Mouse (Mus musculus): Measurements from ENCODE around the gene Acbd5. TPM values are rescaled to one million over a fixed set of nuclear protein-coding genes. Genes with fewer than 3 reads are reported as not detected.

Gene Acbd5
- polyA plus RNA-seq, 1 experiment from 2014 or later: 33.1 TPM

- ATAC-seq (ENCODE audit: insufficient read depth, low FRiP score, low read depth): no peak
- peaks cover 3% of the 10 kb centered on the region; the same call in 1 of the 2 replicates for H3K36me3 ChIP-seq
- 91% methylated on average over 2 of the region's 2 CpGs for WGBS
These were observed 2.5 kb downstream of the Acbd5 start for GRCm38 (mm10) chr2:23070491-23070890.

DNA sequence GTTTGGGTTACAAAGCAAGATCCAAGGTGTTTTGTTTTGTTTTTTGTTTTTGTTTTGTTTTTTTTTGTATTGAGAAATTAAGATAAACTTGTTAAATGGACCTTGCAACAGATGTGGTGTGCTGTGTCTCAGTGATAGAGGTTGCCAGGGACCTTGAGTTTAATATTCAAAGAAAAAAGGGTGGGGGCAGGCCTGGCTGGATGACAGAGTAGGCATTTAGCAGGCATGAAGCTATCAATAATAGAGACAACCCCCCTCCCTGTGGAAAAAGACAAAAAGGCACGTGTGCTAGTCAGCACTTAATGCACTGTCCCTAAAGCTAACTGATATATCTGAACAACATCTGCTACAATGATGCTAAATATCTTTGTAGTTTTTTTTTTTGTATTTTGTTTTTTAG, 3.4 kb downstream of the Acbd5 start:
- Histone ChIP-seq H3K4me2 (no peak overlapping the region), H3K4me1 (no peaks in the 10 kb centered on the region), H3K4me3 (replicated peaks) (no peak overlapping the region), H3K9me3 (no peaks in the 10 kb centered on the region), H3K9ac (no peak overlapping the region), H3K27ac (no peak overlapping the region), H3K36me3 (peaks cover 3% of the 10 kb centered on the region; the same call in 1 of the 2 replicates), H3K27me3 (replicated peaks) (no peaks in the 10 kb centered on the region)
- ATAC-seq (ENCODE audit: insufficient read depth, low FRiP score, low read depth): no peak
- 65% methylated on average over 1 of the region's 1 CpGs for WGBS

More at GRCm38 (mm10) chr2:23070491-23070890, 2.5 kb downstream of the Acbd5 start:
- H3K9ac ChIP-seq: no peak overlapping the region
- H3K27me3 ChIP-seq (replicated peaks): no peaks in the 10 kb centered on the region
- H3K4me3 ChIP-seq (replicated peaks): no peak overlapping the region
- H3K4me1 ChIP-seq: no peaks in the 10 kb centered on the region
- no peak overlapping the region for H3K4me2 ChIP-seq
- H3K9me3 ChIP-seq: no peaks in the 10 kb centered on the region
- no peak overlapping the region for H3K27ac ChIP-seq

- Histone ChIP-seq H3K4me3 (replicated peaks) (no peak overlapping the region), H3K27ac (no peak overlapping the region), H3K36me3 (peaks cover 7% of the 10 kb centered on the region), H3K9me3 (no peaks in the 10 kb centered on the region), H3K4me1 (no peaks in the 10 kb centered on the region), H3K9ac (no peak overlapping the region), H3K4me2 (no peak overlapping the region), H3K27me3 (replicated peaks) (no peaks in the 10 kb centered on the region)
- ATAC-seq (ENCODE audit: insufficient read depth, low FRiP score, low read depth): 0 out of 2 replicates have a peak, but pooled peaks have one; percentile 27
These were observed 7.9 kb downstream of the Acbd5 start for GRCm38 (mm10) chr2:23075846-23076245.

DNA sequence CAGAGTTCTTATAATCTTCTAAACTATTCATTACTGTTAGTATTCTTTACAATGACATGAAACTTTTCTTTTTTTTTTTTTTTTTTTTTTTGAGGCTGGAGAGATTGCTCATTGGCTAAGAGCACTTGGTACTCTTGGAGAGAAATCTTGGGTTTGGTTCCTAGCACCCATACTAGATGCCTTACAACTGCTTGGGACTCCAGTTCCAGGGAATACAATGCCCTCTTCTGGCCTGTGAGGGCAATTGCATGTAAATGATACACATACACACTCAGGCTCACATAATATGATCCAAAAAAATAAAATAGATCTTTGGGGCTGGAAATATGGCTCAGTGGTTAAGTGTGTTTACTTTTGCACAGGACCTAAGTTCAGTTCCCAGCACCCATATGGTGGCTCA, 8.8 kb downstream of the Acbd5 start:
- no peaks in the 10 kb centered on the region for H3K27me3 ChIP-seq (replicated peaks)
- no peak overlapping the region for H3K4me3 ChIP-seq (replicated peaks)
- H3K27ac ChIP-seq: no peak overlapping the region
- H3K9ac ChIP-seq: no peak overlapping the region
- no peak overlapping the region for H3K4me2 ChIP-seq
- H3K9me3 ChIP-seq: no peaks in the 10 kb centered on the region
- no peaks in the 10 kb centered on the region for H3K4me1 ChIP-seq
- ATAC-seq (ENCODE audit: insufficient read depth, low FRiP score, low read depth): no peak
- peaks cover 7% of the 10 kb centered on the region for H3K36me3 ChIP-seq

- H3K4me2 ChIP-seq: no peak overlapping the region
- H3K9ac ChIP-seq: no peak overlapping the region
- no peak overlapping the region for H3K4me3 ChIP-seq (replicated peaks)
- peaks cover 7% of the 10 kb centered on the region for H3K36me3 ChIP-seq
- no peaks in the 10 kb centered on the region for H3K27me3 ChIP-seq (replicated peaks)
- ATAC-seq (ENCODE audit: insufficient read depth, low FRiP score, low read depth): no peak
- no peaks in the 10 kb centered on the region for H3K9me3 ChIP-seq
- 86% methylated on average over 5 of the region's 5 CpGs for WGBS
- H3K27ac ChIP-seq: no peak overlapping the region
- H3K4me1 ChIP-seq: no peaks in the 10 kb centered on the region
These were observed 9.7 kb downstream of the Acbd5 start for GRCm38 (mm10) chr2:23077693-23078092.

GRCm38 (mm10) chr2:23078588-23078987, 10.6 kb downstream of the Acbd5 start:
- 86% methylated on average over 2 of the region's 2 CpGs for WGBS
- no peaks in the 10 kb centered on the region for H3K4me1 ChIP-seq
- peaks cover 11% of the 10 kb centered on the region for H3K36me3 ChIP-seq
- H3K9ac ChIP-seq: no peak overlapping the region
- H3K27me3 ChIP-seq (replicated peaks): no peaks in the 10 kb centered on the region
- no peak overlapping the region for H3K27ac ChIP-seq
- ATAC-seq (ENCODE audit: insufficient read depth, low FRiP score, low read depth): no peak
- H3K4me2 ChIP-seq: no peak overlapping the region
- H3K9me3 ChIP-seq: no peaks in the 10 kb centered on the region
- no peak overlapping the region for H3K4me3 ChIP-seq (replicated peaks)

- Histone ChIP-seq H3K27me3 (replicated peaks) (no peaks in the 10 kb centered on the region), H3K27ac (no peak overlapping the region), H3K4me3 (replicated peaks) (no peak overlapping the region), H3K9ac (no peak overlapping the region), H3K4me2 (no peak overlapping the region), H3K36me3 (peaks cover 3% of the 10 kb centered on the region), H3K4me1 (no peaks in the 10 kb centered on the region), H3K9me3 (no peaks in the 10 kb centered on the region)
- no peak for ATAC-seq (ENCODE audit: insufficient read depth, low FRiP score, low read depth)
- WGBS: 88% methylated on average over 8 of the region's 8 CpGs
These were observed 16.6 kb downstream of the Acbd5 start for GRCm38 (mm10) chr2:23084540-23084939.

DNA sequence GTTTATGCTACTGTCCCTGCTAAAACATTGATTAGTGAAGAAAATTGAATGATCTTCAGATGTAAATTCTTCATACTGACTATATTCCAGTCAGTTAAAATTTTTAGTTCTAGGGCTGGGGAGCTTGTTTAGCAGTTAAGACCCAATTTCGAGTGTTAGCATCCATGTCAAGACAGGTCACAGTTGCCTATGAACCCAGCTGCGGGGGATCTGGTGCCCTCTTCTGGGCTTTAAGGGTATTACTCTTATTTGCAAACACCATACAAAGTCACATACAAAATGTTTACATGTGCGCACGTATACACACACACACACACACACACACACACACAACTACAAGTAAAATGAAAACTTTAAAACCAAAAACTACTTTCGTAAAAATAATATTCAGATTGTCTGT, 24.2 kb downstream of the Acbd5 start:
- no peaks in the 10 kb centered on the region for H3K9me3 ChIP-seq
- peaks cover 12% of the 10 kb centered on the region; the same call in 1 of the 2 replicates for H3K36me3 ChIP-seq
- H3K9ac ChIP-seq: no peak overlapping the region
- H3K4me2 ChIP-seq: no peak overlapping the region
- no peaks in the 10 kb centered on the region for H3K27me3 ChIP-seq (replicated peaks)
- WGBS: 50% methylated on average over 5 of the region's 5 CpGs
- H3K4me1 ChIP-seq: no peaks in the 10 kb centered on the region
- no peak for ATAC-seq (ENCODE audit: insufficient read depth, low FRiP score, low read depth)
- H3K27ac ChIP-seq: no peak overlapping the region
- no peak overlapping the region for H3K4me3 ChIP-seq (replicated peaks)

- Histone ChIP-seq H3K9ac (no peak overlapping the region), H3K4me1 (no peaks in the 10 kb centered on the region), H3K36me3 (peaks cover 15% of the 10 kb centered on the region; the same call in 1 of the 2 replicates), H3K9me3 (no peaks in the 10 kb centered on the region), H3K4me2 (no peak overlapping the region), H3K27me3 (replicated peaks) (no peaks in the 10 kb centered on the region), H3K27ac (no peak overlapping the region), H3K4me3 (replicated peaks) (no peak overlapping the region)
- no peak for ATAC-seq (ENCODE audit: insufficient read depth, low FRiP score, low read depth)
These were observed 29.1 kb downstream of the Acbd5 start for GRCm38 (mm10) chr2:23097028-23097427.

DNA sequence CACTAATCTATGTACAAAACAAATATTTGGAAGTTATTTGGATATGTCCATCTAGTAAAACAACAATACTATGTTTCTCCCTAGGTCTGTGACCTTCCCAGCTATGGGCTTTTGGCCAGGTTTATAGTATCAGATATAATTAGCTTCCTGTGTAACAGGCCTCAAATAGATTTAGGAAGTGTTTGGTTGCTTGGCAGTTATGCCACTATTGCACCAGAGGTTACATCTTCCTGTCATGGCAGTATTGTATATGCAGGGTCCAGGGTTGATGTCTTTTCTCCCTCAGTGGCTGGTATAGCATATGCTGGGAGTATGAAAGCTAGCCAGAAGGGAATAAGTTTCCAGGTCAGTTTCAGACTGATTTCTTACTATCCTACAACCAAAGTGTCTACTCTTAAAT, 34.3 kb downstream of the Acbd5 start:
- Histone ChIP-seq H3K4me1 (no peaks in the 10 kb centered on the region), H3K9me3 (no peaks in the 10 kb centered on the region), H3K4me3 (replicated peaks) (no peak overlapping the region), H3K27me3 (replicated peaks) (no peaks in the 10 kb centered on the region), H3K4me2 (no peak overlapping the region), H3K9ac (no peak overlapping the region), H3K27ac (no peak overlapping the region), H3K36me3 (0 out of 2 replicates have a peak, but pooled peaks cover 6% of the 10 kb centered on the region)
- no peak for ATAC-seq (ENCODE audit: insufficient read depth, low FRiP score, low read depth)

DNA sequence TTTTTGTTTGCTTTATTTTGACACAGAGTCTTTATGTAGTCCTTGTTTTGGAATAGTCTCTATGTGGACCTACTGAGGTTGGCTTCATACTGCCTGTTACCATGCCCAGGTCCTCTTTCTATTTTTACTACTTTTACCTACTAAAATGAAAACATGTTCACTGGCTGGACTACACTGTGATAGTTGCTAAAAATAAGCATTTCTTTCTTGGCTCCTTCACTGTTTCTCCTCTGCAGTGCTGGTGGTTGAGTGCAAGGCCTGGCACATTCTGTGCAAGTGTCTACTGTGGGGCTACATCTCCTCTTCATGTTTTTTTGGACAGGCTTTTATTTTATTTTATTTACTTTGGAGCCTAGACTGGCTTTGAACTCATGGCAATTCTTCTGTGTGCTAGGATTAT, 51.6 kb downstream of the Acbd5 start:
- H3K27me3 ChIP-seq (replicated peaks): no peaks in the 10 kb centered on the region

GRCm38 (mm10) chr2:23155199-23155621, 87.2 kb downstream of the Acbd5 start:
- WGBS: 3% methylated on average over 5 of the region's 5 CpGs
- Histone ChIP-seq H3K4me3 (replicated peaks) (peak overlapping the region; percentile 64), H3K9ac (peak overlapping the region; percentile 29; the same call in 1 of the 2 replicates), H3K36me3 (no peaks in the 10 kb centered on the region), H3K27ac (peak overlapping the region; percentile 100), H3K4me2 (peak overlapping the region; percentile 69), H3K27me3 (replicated peaks) (no peaks in the 10 kb centered on the region), H3K9me3 (no peaks in the 10 kb centered on the region), H3K4me1 (peaks cover 18% of the 10 kb centered on the region)
- peak; percentile 33 for ATAC-seq (ENCODE audit: insufficient read depth, low FRiP score, low read depth)

More for the DNA sequence above, 51.6 kb downstream of the Acbd5 start:
- Histone ChIP-seq H3K4me2 (no peak overlapping the region), H3K36me3 (peaks cover 7% of the 10 kb centered on the region; the same call in 1 of the 2 replicates), H3K4me3 (replicated peaks) (no peak overlapping the region), H3K27ac (no peak overlapping the region), H3K9ac (no peak overlapping the region), H3K9me3 (no peaks in the 10 kb centered on the region), H3K4me1 (no peaks in the 10 kb centered on the region)
- no peak for ATAC-seq (ENCODE audit: insufficient read depth, low FRiP score, low read depth)

Measured in stomach, embryonic 15.5 days (tissue).